Mouse (Mus musculus) lung, embryonic 15.5 days (tissue): ENCODE results near the gene Rimkla. TPM values are rescaled to one million over a fixed set of nuclear protein-coding genes. Genes with fewer than 3 reads are reported as not detected.
A peak's percentile ranks its signal among the peaks of the same experiment; 100 is the strongest.

ENCODE experiments used
- ATAC-seq: fragments of 200-750 bp; cut with Nextera tagmentation; 2 replicates; pipeline ENCODE4 v1.8.0; 2017; ENCODE audit warnings: moderate number of reproducible peaks, borderline replicate concordance; ENCODE audit not compliant: low FRiP score, low TSS enrichment; ENCODE audit errors: extremely low read depth
- H3K27ac ChIP-seq: fragments of 300-500 bp; sonication (generic); 2 replicates; pipeline ENCODE4 v1.5.1; 2015; ENCODE audit warnings: moderate library complexity, mild to moderate bottlenecking, inconsistent platforms
- H3K27me3 ChIP-seq: fragments of 300-500 bp; sonication (generic); 2 replicates; pipeline ENCODE4 v1.6.1; 2015; ENCODE audit warnings: inconsistent platforms
- H3K36me3 ChIP-seq: fragments of 300-500 bp; sonication (generic); 2 replicates; pipeline ENCODE4 v1.6.1; 2015; ENCODE audit warnings: inconsistent platforms
- H3K4me1 ChIP-seq: fragments of 300-500 bp; sonication (generic); 2 replicates; pipeline ENCODE4 v1.6.1; 2015; ENCODE audit warnings: inconsistent platforms
- H3K4me2 ChIP-seq: fragments of 300-500 bp; sonication (generic); 2 replicates; pipeline ENCODE4 v1.6.1; 2015; ENCODE audit warnings: inconsistent platforms, mild to moderate bottlenecking, moderate library complexity
- H3K4me3 ChIP-seq: fragments of 300-500 bp; sonication (generic); 2 replicates; pipeline ENCODE4 v1.5.1; 2015; ENCODE audit warnings: mild to moderate bottlenecking, inconsistent platforms
- H3K9ac ChIP-seq: fragments of 300-500 bp; sonication (generic); 2 replicates; pipeline ENCODE4 v1.6.1; 2015; ENCODE audit warnings: inconsistent platforms
- H3K9me3 ChIP-seq: fragments of 300-500 bp; sonication (generic); 2 replicates; pipeline ENCODE4 v1.6.1; 2016; ENCODE audit warnings: inconsistent platforms
- WGBS: fragments of 180-500 bp; shearing (Covaris S2); methylation state at CpG from one replicate; pipeline ENCODE4 v1.1.7; 2015; 5-methylcytosine and 5-hydroxymethylcytosine counted together
- polyA plus RNA-seq: library from polyadenylated mRNA; unstranded; fragments of >200 nt; fragmentation: Nextera tagmentation; extraction: Ambion mirVana; gene quantifications from 2 replicates; pipeline ENCODE4 v1.2.1, GENCODE M21; 2015

Gene Rimkla
- polyA plus RNA-seq, 1 experiment from 2014 or later: 1.0 TPM

- no peaks in the 10 kb centered on the region for H3K9me3 ChIP-seq
- no peak overlapping the region for H3K27ac ChIP-seq
- H3K4me3 ChIP-seq: no peak overlapping the region
- no peaks in the 10 kb centered on the region for H3K27me3 ChIP-seq
- no peak overlapping the region for H3K9ac ChIP-seq
- H3K4me1 ChIP-seq: peaks cover 27% of the 10 kb centered on the region
- no peak overlapping the region for H3K4me2 ChIP-seq
- WGBS: 84% methylated on average over 5 of the region's 5 CpGs
- H3K36me3 ChIP-seq: no peaks in the 10 kb centered on the region
- ATAC-seq: no peak
These were observed 26.6 kb downstream of the Rimkla start for GRCm38 (mm10) chr4:119465841-119466240.

GRCm38 (mm10) chr4:119463756-119464419, 28.5 kb downstream of the Rimkla start:
- H3K36me3 ChIP-seq: no peaks in the 10 kb centered on the region
- ATAC-seq: no peak
- WGBS: 67% methylated on average over 13 of the region's 13 CpGs

GRCm38 (mm10) chr4:119462858-119463755, 29.3 kb downstream of the Rimkla start:
- Histone ChIP-seq H3K4me1 (peaks cover 27% of the 10 kb centered on the region), H3K9me3 (no peaks in the 10 kb centered on the region), H3K27ac (peak overlapping the region; percentile 60; the same call in 1 of the 2 replicates), H3K4me2 (peak overlapping the region; percentile 2; the same call in 1 of the 2 replicates), H3K27me3 (no peaks in the 10 kb centered on the region), H3K9ac (no peak overlapping the region), H3K4me3 (no peak overlapping the region), H3K36me3 (no peaks in the 10 kb centered on the region)
- WGBS: 24% methylated on average over 11 of the region's 11 CpGs
- peak; percentile 81 for ATAC-seq

More at GRCm38 (mm10) chr4:119463756-119464419, 28.5 kb downstream of the Rimkla start:
- Histone ChIP-seq H3K27me3 (no peaks in the 10 kb centered on the region), H3K27ac (no peak overlapping the region), H3K9ac (no peak overlapping the region), H3K4me2 (no peak overlapping the region), H3K4me3 (no peak overlapping the region), H3K9me3 (no peaks in the 10 kb centered on the region), H3K4me1 (peaks cover 27% of the 10 kb centered on the region)

GRCm38 (mm10) chr4:119462457-119462856, 30.0 kb downstream of the Rimkla start:
- H3K9ac ChIP-seq: no peak overlapping the region
- no peaks in the 10 kb centered on the region for H3K27me3 ChIP-seq
- no peaks in the 10 kb centered on the region for H3K36me3 ChIP-seq
- H3K4me2 ChIP-seq: no peak overlapping the region
- no peaks in the 10 kb centered on the region for H3K9me3 ChIP-seq
- no peak for ATAC-seq
- 68% methylated on average over 3 of the region's 3 CpGs for WGBS
- no peak overlapping the region for H3K4me3 ChIP-seq
- peak overlapping the region; percentile 60; the same call in 1 of the 2 replicates for H3K27ac ChIP-seq
- peaks cover 27% of the 10 kb centered on the region for H3K4me1 ChIP-seq

GRCm38 (mm10) chr4:119460728-119461141, 31.7 kb downstream of the Rimkla start:
- peaks cover 27% of the 10 kb centered on the region for H3K4me1 ChIP-seq
- peak; percentile 83 for ATAC-seq
- H3K4me3 ChIP-seq: no peak overlapping the region
- no peaks in the 10 kb centered on the region for H3K36me3 ChIP-seq
- 34% methylated on average over 8 of the region's 8 CpGs for WGBS
- H3K4me2 ChIP-seq: peak overlapping the region; percentile 17; the same call in 1 of the 2 replicates
- peak overlapping the region; percentile 75 for H3K27ac ChIP-seq
- no peak overlapping the region for H3K9ac ChIP-seq
- no peaks in the 10 kb centered on the region for H3K27me3 ChIP-seq
- no peaks in the 10 kb centered on the region for H3K9me3 ChIP-seq

GRCm38 (mm10) chr4:119460296-119460695, 32.1 kb downstream of the Rimkla start:
- ATAC-seq: 0 out of 2 replicates have a peak, but pooled peaks have one; percentile 4
- no peaks in the 10 kb centered on the region for H3K36me3 ChIP-seq
- no peak overlapping the region for H3K9ac ChIP-seq
- no peak overlapping the region for H3K4me3 ChIP-seq
- 51% methylated on average over 5 of the region's 5 CpGs for WGBS
- H3K27ac ChIP-seq: peak overlapping the region; percentile 69
- H3K9me3 ChIP-seq: no peaks in the 10 kb centered on the region
- peaks cover 27% of the 10 kb centered on the region for H3K4me1 ChIP-seq
- H3K27me3 ChIP-seq: no peaks in the 10 kb centered on the region
- H3K4me2 ChIP-seq: no peak overlapping the region

GRCm38 (mm10) chr4:119453533-119453932, 38.9 kb downstream of the Rimkla start:
- H3K27me3 ChIP-seq: no peaks in the 10 kb centered on the region
- H3K36me3 ChIP-seq: no peaks in the 10 kb centered on the region
- H3K9ac ChIP-seq: no peak overlapping the region
- WGBS: 8% methylated on average over 6 of the region's 6 CpGs
- H3K9me3 ChIP-seq: no peaks in the 10 kb centered on the region
- H3K27ac ChIP-seq: no peak overlapping the region
- peak; percentile 84 for ATAC-seq
- H3K4me2 ChIP-seq: 0 out of 2 replicates have a peak overlapping the region, but pooled peaks have one; percentile 7
- no peaks in the 10 kb centered on the region for H3K4me1 ChIP-seq
- H3K4me3 ChIP-seq: no peak overlapping the region

GRCm38 (mm10) chr4:119453128-119453527, 39.3 kb downstream of the Rimkla start:
- Histone ChIP-seq H3K9me3 (no peaks in the 10 kb centered on the region), H3K9ac (no peak overlapping the region), H3K4me1 (no peaks in the 10 kb centered on the region), H3K36me3 (no peaks in the 10 kb centered on the region), H3K27ac (no peak overlapping the region), H3K27me3 (no peaks in the 10 kb centered on the region), H3K4me3 (no peak overlapping the region), H3K4me2 (no peak overlapping the region)
- WGBS: 43% methylated on average over 5 of the region's 5 CpGs
- no peak for ATAC-seq

GRCm38 (mm10) chr4:119450436-119450835, 42.0 kb downstream of the Rimkla start:
- Histone ChIP-seq H3K27ac (no peak overlapping the region), H3K27me3 (no peaks in the 10 kb centered on the region), H3K9ac (no peak overlapping the region), H3K4me2 (no peak overlapping the region), H3K9me3 (no peaks in the 10 kb centered on the region), H3K4me1 (no peaks in the 10 kb centered on the region), H3K36me3 (no peaks in the 10 kb centered on the region), H3K4me3 (no peak overlapping the region)
- ATAC-seq: no peak
- WGBS: 66% methylated on average over 7 of the region's 7 CpGs

GRCm38 (mm10) chr4:119447786-119448185, 44.6 kb downstream of the Rimkla start:
- no peak overlapping the region for H3K4me3 ChIP-seq
- H3K27me3 ChIP-seq: no peaks in the 10 kb centered on the region
- H3K4me2 ChIP-seq: no peak overlapping the region
- H3K9ac ChIP-seq: no peak overlapping the region
- no peaks in the 10 kb centered on the region for H3K9me3 ChIP-seq
- H3K27ac ChIP-seq: no peak overlapping the region
- no peaks in the 10 kb centered on the region for H3K4me1 ChIP-seq
- WGBS: 50% methylated on average over 3 of the region's 3 CpGs
- no peaks in the 10 kb centered on the region for H3K36me3 ChIP-seq
- ATAC-seq: no peak

- H3K4me3 ChIP-seq: no peak overlapping the region
- ATAC-seq: no peak
- no peak overlapping the region for H3K4me2 ChIP-seq
- no peaks in the 10 kb centered on the region for H3K4me1 ChIP-seq
- no peaks in the 10 kb centered on the region for H3K27me3 ChIP-seq
- H3K27ac ChIP-seq: no peak overlapping the region
- no peak overlapping the region for H3K9ac ChIP-seq
- no peaks in the 10 kb centered on the region for H3K36me3 ChIP-seq
- WGBS: 87% methylated on average over 6 of the region's 6 CpGs
- no peaks in the 10 kb centered on the region for H3K9me3 ChIP-seq
These were observed 45.2 kb downstream of the Rimkla start for GRCm38 (mm10) chr4:119447261-119447660.

- Histone ChIP-seq H3K36me3 (no peaks in the 10 kb centered on the region), H3K27me3 (no peaks in the 10 kb centered on the region), H3K4me3 (no peak overlapping the region), H3K9ac (no peak overlapping the region), H3K4me2 (no peak overlapping the region), H3K4me1 (no peaks in the 10 kb centered on the region), H3K27ac (no peak overlapping the region), H3K9me3 (no peaks in the 10 kb centered on the region)
- no peak; the same call in 1 of the 2 replicates for ATAC-seq
- WGBS: 52% methylated on average over 6 of the region's 6 CpGs
These were observed 49.9 kb downstream of the Rimkla start for GRCm38 (mm10) chr4:119442539-119442938.
